Mouse (Mus musculus) embryo, embryonic 10.5 days (tissue): Measurements from ENCODE around the gene Ceacam5.

Experiments used
- DNase-seq: peaks from one replicate; pipeline ENCODE4 v3.0.0-alpha.2; 2015; ENCODE audit warnings: low spot score

Gene Ceacam5

GRCm38 (mm10) chr7:17712938-17713337, at the start of gene Ceacam5:
TSS of gene Ceacam5 (plus strand) at chr7:17713238.
- DNase-seq, result no peak
